Mouse (Mus musculus) CD4-positive naive resting alpha-beta T cell, adult 57 days (primary cell): Measurements from ENCODE around the gene Runx1. TPM values are rescaled to one million over a fixed set of nuclear protein-coding genes. Genes with fewer than 3 reads are reported as not detected.

Experiments used
- total RNA-seq: library from RNA; stranded (reverse); gene quantifications from one replicate; pipeline ENCODE4 v1.2.4, GENCODE M21; 2023

Runx1 gene
- 265 TPM for total RNA-seq

GRCm38 (mm10) chr16:92825908-92826650 lies at the start of gene Runx1:
Runx1 (minus strand) TSS chr16:92826149.

